Mouse (Mus musculus): Measurements from ENCODE around the gene Tns1. TPM values are rescaled to one million over a fixed set of nuclear protein-coding genes. Genes with fewer than 3 reads are reported as not detected.
A peak's percentile ranks its signal among the peaks of the same experiment; 100 is the strongest.

The Tns1 gene
- polyA plus RNA-seq, 1 experiment from 2014 or later: 65.4 TPM

DNA sequence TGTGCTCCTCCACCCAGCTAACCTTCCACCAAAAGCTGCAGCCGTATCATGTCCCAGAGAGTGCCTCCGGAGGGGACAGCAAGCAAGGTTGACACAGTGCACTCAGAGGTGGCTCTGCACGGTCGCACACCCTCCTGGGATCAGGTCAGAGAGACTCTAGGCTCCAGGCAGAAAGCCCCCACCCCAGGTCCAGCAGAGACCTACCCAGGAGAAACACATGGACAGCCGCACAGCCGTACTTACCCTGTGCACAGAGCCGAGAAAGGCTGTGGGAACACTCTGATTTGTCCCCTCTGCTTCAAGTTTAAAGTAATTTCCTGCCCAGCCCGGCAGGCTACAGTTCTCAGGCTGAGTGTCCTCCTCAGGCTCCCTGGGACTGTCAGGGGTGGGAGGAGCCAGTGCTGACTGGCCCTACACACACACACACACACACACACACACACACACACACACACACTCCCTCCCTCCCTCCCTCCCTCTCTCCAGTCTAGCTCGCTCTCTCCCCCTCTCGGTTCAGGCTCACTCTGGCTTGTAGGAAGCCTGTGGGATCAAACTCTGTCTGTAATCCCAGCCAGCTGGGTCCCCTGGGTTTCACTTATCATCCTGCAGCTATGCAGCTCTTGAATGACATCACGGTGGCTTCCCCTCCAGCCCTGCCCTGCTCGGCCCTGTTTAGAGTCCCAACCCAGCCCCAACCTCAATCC, 161.4 kb downstream of the Tns1 start:
- peak; percentile 95 for DNase-seq (ENCODE audit: low spot score)
- Histone ChIP-seq H3K9ac (ENCODE audit: low read depth, low read length) (peak overlapping the region; percentile 47; the same call in 1 of the 2 replicates), H3K27me3 (ENCODE audit: insufficient read depth, low read length) (no peaks in the 10 kb centered on the region), H3K4me3 (replicated peaks; ENCODE audit: low read depth, low read length) (0 out of 2 replicates have a peak overlapping the region, but pooled peaks have one; percentile 14), H3K9me3 (replicated peaks; ENCODE audit: low read length) (no peaks in the 10 kb centered on the region), H3K36me3 (ENCODE audit: insufficient read depth, low read length) (peaks cover 12% of the 10 kb centered on the region; the same call in 1 of the 2 replicates), H3K27ac (peak overlapping the region; percentile 88), H3K4me1 (replicated peaks; ENCODE audit: insufficient read depth, low read length) (peaks cover 35% of the 10 kb centered on the region), H3K4me2 (ENCODE audit: low read length) (peak overlapping the region; percentile 48)
- peak; percentile 68 for TF ChIP-seq CTCF (IDR thresholded peaks at IDR 0.05; ENCODE audit: low read depth)
- ATAC-seq (replicated peaks; ENCODE audit: low FRiP score, low read depth): peak; percentile 87
- 9% methylated on average over 12 of the region's 12 CpGs for WGBS

DNA sequence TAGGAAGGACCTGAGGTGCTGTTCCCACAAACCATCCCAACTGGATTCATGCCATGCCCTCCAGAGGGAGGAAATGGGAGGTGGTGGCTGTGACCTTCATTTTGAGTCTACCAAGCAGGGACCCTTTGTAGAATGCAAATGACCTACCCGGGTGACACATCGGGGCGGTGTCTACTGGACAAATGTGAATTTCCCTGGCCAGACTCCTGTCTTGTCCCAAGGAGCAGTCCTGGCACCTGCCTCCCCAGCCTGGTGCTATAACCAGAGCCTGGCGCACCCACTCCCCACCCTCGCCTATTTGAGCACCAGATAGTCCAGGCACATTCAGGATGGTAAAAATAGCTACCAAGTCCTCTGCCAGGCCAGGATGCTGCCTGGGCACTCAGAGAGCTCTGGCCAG, 162.2 kb downstream of the Tns1 start:
- Histone ChIP-seq H3K9me3 (replicated peaks; ENCODE audit: low read length) (no peaks in the 10 kb centered on the region), H3K9ac (ENCODE audit: low read depth, low read length) (peak overlapping the region; percentile 47; the same call in 1 of the 2 replicates), H3K4me1 (replicated peaks; ENCODE audit: insufficient read depth, low read length) (peaks cover 34% of the 10 kb centered on the region), H3K4me3 (replicated peaks; ENCODE audit: low read depth, low read length) (no peak overlapping the region), H3K27ac (peak overlapping the region; percentile 88), H3K36me3 (ENCODE audit: insufficient read depth, low read length) (peaks cover 9% of the 10 kb centered on the region; the same call in 1 of the 2 replicates), H3K4me2 (ENCODE audit: low read length) (peak overlapping the region; percentile 48), H3K27me3 (ENCODE audit: insufficient read depth, low read length) (no peaks in the 10 kb centered on the region)
- 81% methylated on average over 5 of the region's 5 CpGs for WGBS
- DNase-seq (ENCODE audit: low spot score): no peak
- no peak for TF ChIP-seq CTCF (IDR thresholded peaks at IDR 0.05; ENCODE audit: low read depth)
- ATAC-seq (replicated peaks; ENCODE audit: low FRiP score, low read depth): no peak

DNA sequence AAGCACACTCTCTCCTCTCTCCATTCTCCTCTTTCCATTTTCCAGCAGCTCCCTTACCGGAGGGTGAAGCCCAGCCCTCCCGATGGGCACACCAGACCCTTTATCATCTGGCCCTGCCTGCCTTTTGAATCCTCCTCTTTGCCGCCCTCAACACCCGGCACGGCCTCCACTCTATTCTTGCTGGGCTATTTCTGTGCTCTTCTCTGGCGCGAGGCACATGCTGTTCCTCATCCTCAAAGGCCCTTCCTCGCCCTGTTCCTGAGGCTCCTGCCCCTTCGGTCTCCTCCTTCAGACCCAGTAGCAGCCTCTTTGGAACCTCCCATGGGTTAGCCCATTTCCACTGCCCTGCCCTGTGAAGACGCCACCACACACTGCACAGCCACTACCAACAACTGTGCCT, 164.5 kb downstream of the Tns1 start:
- Histone ChIP-seq H3K4me1 (replicated peaks; ENCODE audit: insufficient read depth, low read length) (peaks cover 39% of the 10 kb centered on the region), H3K36me3 (ENCODE audit: insufficient read depth, low read length) (peaks cover 6% of the 10 kb centered on the region; the same call in 1 of the 2 replicates), H3K9ac (ENCODE audit: low read depth, low read length) (no peak overlapping the region), H3K9me3 (replicated peaks; ENCODE audit: low read length) (no peaks in the 10 kb centered on the region), H3K27ac (no peak overlapping the region), H3K4me2 (ENCODE audit: low read length) (no peak overlapping the region), H3K4me3 (replicated peaks; ENCODE audit: low read depth, low read length) (no peak overlapping the region), H3K27me3 (ENCODE audit: insufficient read depth, low read length) (no peaks in the 10 kb centered on the region)
- no peak for TF ChIP-seq CTCF (IDR thresholded peaks at IDR 0.05; ENCODE audit: low read depth)
- WGBS: 96% methylated on average over 10 of the region's 10 CpGs
- DNase-seq (ENCODE audit: low spot score) (no peak), ATAC-seq (replicated peaks; ENCODE audit: low FRiP score, low read depth) (no peak)

DNA sequence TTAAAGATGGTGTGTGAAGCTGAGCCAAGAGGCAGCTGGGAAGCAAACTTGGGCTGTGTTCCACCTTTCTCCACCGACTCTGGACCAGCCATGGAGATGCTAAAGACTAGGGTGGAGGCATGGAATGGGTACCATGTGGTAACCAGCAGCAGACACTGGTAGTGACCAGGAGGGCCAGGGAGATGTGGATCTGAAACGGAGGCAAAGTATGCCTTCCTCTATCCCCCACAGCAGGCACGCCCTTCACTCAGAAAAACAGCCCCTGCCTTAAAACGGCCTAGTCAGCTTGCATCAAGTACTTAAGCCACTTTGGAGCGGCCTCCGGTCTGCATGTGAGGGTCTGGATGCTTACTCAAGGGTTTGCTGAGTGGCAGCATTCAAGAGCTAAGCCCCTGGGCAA, 164.9 kb downstream of the Tns1 start:
- Histone ChIP-seq H3K9ac (ENCODE audit: low read depth, low read length) (no peak overlapping the region), H3K27ac (no peak overlapping the region), H3K9me3 (replicated peaks; ENCODE audit: low read length) (no peaks in the 10 kb centered on the region), H3K36me3 (ENCODE audit: insufficient read depth, low read length) (peaks cover 6% of the 10 kb centered on the region; the same call in 1 of the 2 replicates), H3K4me2 (ENCODE audit: low read length) (no peak overlapping the region), H3K4me1 (replicated peaks; ENCODE audit: insufficient read depth, low read length) (peaks cover 35% of the 10 kb centered on the region), H3K4me3 (replicated peaks; ENCODE audit: low read depth, low read length) (no peak overlapping the region), H3K27me3 (ENCODE audit: insufficient read depth, low read length) (no peaks in the 10 kb centered on the region)
- DNase-seq (ENCODE audit: low spot score): no peak
- TF ChIP-seq CTCF (IDR thresholded peaks at IDR 0.05; ENCODE audit: low read depth): no peak
- ATAC-seq (replicated peaks; ENCODE audit: low FRiP score, low read depth): no peak
- 86% methylated on average over 6 of the region's 6 CpGs for WGBS

DNA sequence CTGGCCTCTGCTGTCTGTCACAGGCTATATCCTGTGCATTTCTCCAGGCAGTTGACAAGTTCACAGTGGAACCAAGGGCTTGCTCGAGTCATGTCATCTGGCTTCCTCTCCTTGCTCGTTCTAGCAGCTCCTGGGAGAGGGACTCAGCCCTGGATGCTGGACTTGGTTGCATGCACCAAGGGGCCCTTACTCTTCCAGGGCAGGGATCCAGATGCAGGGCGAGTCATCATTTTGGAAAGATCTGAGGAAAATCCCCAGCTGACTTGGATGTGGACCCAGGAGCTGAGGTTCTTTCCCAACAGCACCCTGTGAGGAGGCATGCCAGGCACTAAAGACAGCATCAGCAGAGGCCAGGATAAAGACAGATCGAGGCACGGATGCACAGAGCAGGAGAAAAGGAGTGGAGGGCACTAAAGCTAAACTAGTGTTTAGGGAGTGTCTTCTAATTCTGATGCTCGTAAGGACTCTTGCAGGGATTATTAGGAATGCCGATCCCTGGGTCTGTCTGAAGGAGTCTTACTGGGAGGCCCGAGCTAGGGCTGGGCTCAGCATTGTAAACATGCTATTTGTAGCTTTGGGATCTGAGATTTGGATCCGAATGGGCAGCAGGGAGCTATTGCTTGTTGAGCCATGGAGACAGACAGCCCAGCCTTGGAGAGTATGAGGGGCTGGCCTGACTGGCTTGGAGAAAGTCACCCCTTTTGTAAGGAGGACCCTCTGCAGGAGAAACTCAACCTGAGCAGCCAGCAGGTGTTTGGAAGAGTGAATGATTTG, 165.9 kb downstream of the Tns1 start:
- Histone ChIP-seq H3K9ac (ENCODE audit: low read depth, low read length) (no peak overlapping the region), H3K4me3 (replicated peaks; ENCODE audit: low read depth, low read length) (no peak overlapping the region), H3K4me1 (replicated peaks; ENCODE audit: insufficient read depth, low read length) (peaks cover 26% of the 10 kb centered on the region), H3K36me3 (ENCODE audit: insufficient read depth, low read length) (peaks cover 10% of the 10 kb centered on the region), H3K27ac (peak overlapping the region; percentile 6; the same call in 1 of the 2 replicates), H3K27me3 (ENCODE audit: insufficient read depth, low read length) (no peaks in the 10 kb centered on the region), H3K4me2 (ENCODE audit: low read length) (no peak overlapping the region), H3K9me3 (replicated peaks; ENCODE audit: low read length) (no peaks in the 10 kb centered on the region)
- ATAC-seq (replicated peaks; ENCODE audit: low FRiP score, low read depth): no peak
- no peak for DNase-seq (ENCODE audit: low spot score)
- no peak for TF ChIP-seq CTCF (IDR thresholded peaks at IDR 0.05; ENCODE audit: low read depth)
- 37% methylated on average over 9 of the region's 9 CpGs for WGBS

DNA sequence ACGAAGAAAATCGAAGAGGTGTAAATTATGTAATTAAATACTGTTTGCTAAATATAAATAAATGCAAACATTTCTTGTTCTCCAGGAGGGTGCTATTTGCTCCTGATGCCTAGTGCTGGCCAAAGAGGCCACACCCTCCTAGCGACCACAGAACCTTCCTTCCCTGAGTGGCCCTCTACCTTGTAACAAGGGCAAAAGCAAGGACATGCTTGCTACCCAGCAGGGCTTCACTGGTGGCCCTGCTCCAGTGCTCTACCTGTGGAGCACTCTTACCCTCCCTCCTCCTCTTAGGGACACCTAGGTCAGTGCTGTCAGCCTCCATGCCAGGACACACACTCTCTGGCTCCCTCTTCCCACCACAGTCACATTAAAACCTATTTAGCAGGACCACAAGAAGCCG, 166.8 kb downstream of the Tns1 start:
- peaks cover 19% of the 10 kb centered on the region for H3K4me1 ChIP-seq (replicated peaks; ENCODE audit: insufficient read depth, low read length)
- peak overlapping the region; percentile 6; the same call in 1 of the 2 replicates for H3K27ac ChIP-seq

More for the DNA sequence above, 166.8 kb downstream of the Tns1 start:
- ATAC-seq (replicated peaks; ENCODE audit: low FRiP score, low read depth): no peak
- 90% methylated on average over 4 of the region's 4 CpGs for WGBS
- H3K4me2 ChIP-seq (ENCODE audit: low read length): no peak overlapping the region
- peaks cover 20% of the 10 kb centered on the region for H3K36me3 ChIP-seq (ENCODE audit: insufficient read depth, low read length)
- no peak overlapping the region for H3K9ac ChIP-seq (ENCODE audit: low read depth, low read length)
- TF ChIP-seq CTCF (IDR thresholded peaks at IDR 0.05; ENCODE audit: low read depth): no peak
- no peak overlapping the region for H3K4me3 ChIP-seq (replicated peaks; ENCODE audit: low read depth, low read length)
- DNase-seq (ENCODE audit: low spot score): no peak
- H3K27me3 ChIP-seq (ENCODE audit: insufficient read depth, low read length): no peaks in the 10 kb centered on the region
- no peaks in the 10 kb centered on the region for H3K9me3 ChIP-seq (replicated peaks; ENCODE audit: low read length)

Measured in kidney, postnatal 0 days (tissue).